ENCODE assay signal across 18 mouse cellular contexts in the genomic region with DNA sequence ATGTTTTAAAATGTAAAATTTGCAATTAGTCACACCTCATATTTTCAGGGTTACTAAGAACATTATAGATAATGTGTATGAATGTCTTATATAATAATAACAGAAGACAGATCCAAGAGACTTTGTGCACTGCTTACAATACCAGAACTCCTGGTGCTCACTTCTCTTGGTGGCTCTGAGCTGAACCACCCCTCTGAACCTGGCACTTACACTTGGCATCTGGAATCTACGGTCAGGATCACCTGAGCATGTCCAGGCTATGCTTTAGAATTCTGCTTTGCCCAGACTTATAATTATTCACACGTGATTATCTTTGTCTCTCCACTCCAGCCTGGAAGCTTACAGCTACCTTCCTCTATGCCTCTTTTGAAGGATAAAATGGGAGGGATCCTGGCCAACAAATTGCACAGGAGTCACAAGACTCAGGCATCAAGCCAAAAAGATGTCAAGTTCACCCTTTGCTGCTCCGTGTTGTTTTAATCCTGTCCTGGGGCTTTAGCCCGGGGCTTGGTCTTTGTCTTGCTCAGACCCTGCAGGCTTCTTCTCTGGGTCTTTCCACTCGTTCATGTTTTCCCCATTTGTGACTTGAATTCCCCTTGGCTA. TPM values are rescaled to one million over a fixed set of nuclear protein-coding genes. Genes with fewer than 3 reads are reported as not detected.
A peak's percentile ranks its signal among the peaks of the same experiment; 100 is the strongest.
DNase-seq lines count a peak whose midpoint lies in the region; ATAC-seq and TF ChIP-seq lines count a peak whose summit lies in the region.
"Had no signal": no experiment of that assay in that cellular context is flagged by ENCODE, and none has a peak within 500 bp of the region (broad histone marks: within the 10 kb centered on the region; RNA-seq: fewer than 3 reads in every experiment).

No protein-coding gene starts in this region.

- no peak for TF ChIP-seq POLR2A in kidney, adult 2 months (IDR thresholded peaks at IDR 0.05; ENCODE audit: low read depth, low read length)

- intact Hi-C loops in heart, postnatal 14 days (cut with DNase I) = no loop called here

- peak; percentile 43; the same call in 1 of the 2 replicates for ATAC-seq in heart, embryonic 15.5 days (replicated peaks; ENCODE audit: insufficient number of reproducible peaks, insufficient read depth, low FRiP score, low read depth)
- no peak for ATAC-seq in kidney, embryonic 14.5 days (ENCODE audit: low FRiP score, low TSS enrichment)
- no peak; the same call in 1 of the 2 replicates for ATAC-seq in midbrain, embryonic 16.5 days
- ATAC-seq: forebrain, embryonic 16.5 days; liver, postnatal 0 days had no signal

- no peaks in the 10 kb centered on the region for H3K36me3 ChIP-seq in heart, embryonic 15.5 days
- no peaks in the 10 kb centered on the region for H3K36me3 ChIP-seq in kidney, adult 2 months (ENCODE audit: control insufficient read depth, insufficient read depth, low read length)
- no peaks in the 10 kb centered on the region for H3K36me3 ChIP-seq in kidney, embryonic 14.5 days (ENCODE audit: control insufficient read depth, insufficient read depth, low read length)
- no peaks in the 10 kb centered on the region for H3K36me3 ChIP-seq in midbrain, embryonic 16.5 days (ENCODE audit: control insufficient read depth, insufficient read depth, low read length)

- peaks cover 8% of the 10 kb centered on the region for H3K4me1 ChIP-seq in heart, embryonic 15.5 days (replicated peaks)
- no peaks in the 10 kb centered on the region; the same call in 1 of the 2 replicates for H3K4me1 ChIP-seq in kidney, adult 2 months (ENCODE audit: control insufficient read depth, insufficient read depth, low read length)
- no peaks in the 10 kb centered on the region for H3K4me1 ChIP-seq in kidney, embryonic 14.5 days (ENCODE audit: control insufficient read depth, insufficient read depth, low read length)
- H3K4me1 ChIP-seq in midbrain, embryonic 16.5 days (ENCODE audit: control insufficient read depth, insufficient read depth, low read length) = peaks cover 14% of the 10 kb centered on the region

- no peaks in the 10 kb centered on the region for H3K27me3 ChIP-seq in heart, embryonic 15.5 days
- no peaks in the 10 kb centered on the region for H3K27me3 ChIP-seq in kidney, adult 2 months (replicated peaks; ENCODE audit: control insufficient read depth, insufficient read depth, low read length)
- H3K27me3 ChIP-seq in kidney, embryonic 14.5 days (ENCODE audit: control insufficient read depth, insufficient read depth, low read length) = no peaks in the 10 kb centered on the region
- no peaks in the 10 kb centered on the region for H3K27me3 ChIP-seq in midbrain, embryonic 16.5 days (ENCODE audit: control insufficient read depth, insufficient read depth, low read depth, low read length)

- 0 out of 2 replicates have a peak overlapping the region, but pooled peaks have one; percentile 6 for H3K4me2 ChIP-seq in heart, embryonic 15.5 days
- no peak overlapping the region for H3K4me2 ChIP-seq in kidney, embryonic 14.5 days (replicated peaks; ENCODE audit: low read depth, low read length)
- no peak overlapping the region for H3K4me2 ChIP-seq in midbrain, embryonic 16.5 days (ENCODE audit: low read length)

- H3K4me3 ChIP-seq in heart, embryonic 15.5 days = no peak overlapping the region
- H3K4me3 ChIP-seq in kidney, adult 2 months (ENCODE audit: insufficient read depth, low read depth, low read length) = no peak overlapping the region
- H3K4me3 ChIP-seq in kidney, embryonic 14.5 days (ENCODE audit: low read length) = no peak overlapping the region
- no peak overlapping the region for H3K4me3 ChIP-seq in midbrain, embryonic 16.5 days (ENCODE audit: low read depth, low read length)
- H3K4me3 ChIP-seq: erythroblast, embryonic 14.5 days had no signal

- 19% methylated on average over 5 of the region's 5 CpGs for WGBS in heart, embryonic 15.5 days
- 29% methylated on average over 5 of the region's 5 CpGs for WGBS in kidney, adult 2 months
- 63% methylated on average over 5 of the region's 5 CpGs for WGBS in kidney, embryonic 14.5 days
- 39% methylated on average over 5 of the region's 5 CpGs for WGBS in midbrain, embryonic 16.5 days

- H3K9ac ChIP-seq in heart, embryonic 15.5 days = no peak overlapping the region
- no peak overlapping the region for H3K9ac ChIP-seq in kidney, embryonic 14.5 days (ENCODE audit: low read depth, low read length)
- no peak overlapping the region for H3K9ac ChIP-seq in midbrain, embryonic 16.5 days (ENCODE audit: low read depth, low read length)
- H3K9ac ChIP-seq: liver, postnatal 0 days had no signal

- no peak for TF ChIP-seq CTCF in kidney, adult 2 months (conservative IDR thresholded peaks at IDR 0.05; ENCODE audit: insufficient read depth, insufficient read length, low read depth, low read length)

- no peaks in the 10 kb centered on the region for H3K9me3 ChIP-seq in heart, embryonic 15.5 days (replicated peaks)
- H3K9me3 ChIP-seq in kidney, embryonic 14.5 days (ENCODE audit: control insufficient read depth, low read length) = no peaks in the 10 kb centered on the region
- no peaks in the 10 kb centered on the region for H3K9me3 ChIP-seq in midbrain, embryonic 16.5 days (replicated peaks; ENCODE audit: control insufficient read depth, low read length, poor library complexity, severe bottlenecking)

- no peak for DNase-seq in heart, postnatal 14 days
- DNase-seq in kidney, adult 2 months = peak; percentile 71
- peak; percentile 54 for DNase-seq in kidney, adult 9 months
- no peak for DNase-seq in T-cell, adult 2 months (ENCODE audit: low spot score)
- DNase-seq: cerebellum, adult 8-10 months; embryo, embryonic 11 days; gastrocnemius, postnatal 14 days; liver, postnatal 0 days; right cerebral cortex, postnatal 14 days; thymus, adult 18-20 months had no signal

- 0 out of 2 replicates have a peak overlapping the region, but pooled peaks have one; percentile 42 for H3K27ac ChIP-seq in heart, embryonic 15.5 days
- H3K27ac ChIP-seq in kidney, adult 2 months (ENCODE audit: insufficient read depth, low read depth, low read length) = no peak overlapping the region
- H3K27ac ChIP-seq in kidney, embryonic 14.5 days (ENCODE audit: low read depth, low read length) = no peak overlapping the region
- H3K27ac ChIP-seq in midbrain, embryonic 16.5 days (ENCODE audit: low read length) = peak overlapping the region; percentile 43
- H3K27ac ChIP-seq: macrophage had no signal

RNA-seq across cellular contexts. Expression of a gene that starts 51.8 kb away (rescaled TPM):
- 1.5 and 1.6 TPM in 2 replicates for polyA plus RNA-seq in heart, embryonic 15.5 days (2015; fragmentation: Nextera tagmentation; extraction: Ambion mirVana)
- total RNA-seq in heart, postnatal 14 days (2021) = 1 to 10 TPM in 1 of 2 experiments, under 1 TPM in 1; 0.78 to 1.2 TPM
- polyA plus RNA-seq in kidney, adult 2 months (2012; rRNA removed) = 9.4 and 10.8 TPM in 2 replicates
- 0.41 and 0.74 TPM in 2 replicates for polyA plus RNA-seq in kidney, embryonic 14.5 days (2014; fragmentation: Nextera tagmentation; extraction: Ambion mirVana)
- polyA plus RNA-seq in midbrain, embryonic 16.5 days (2015; fragmentation: Nextera tagmentation; extraction: Ambion mirVana) = 0.43 and 0.67 TPM in 2 replicates
- total RNA-seq: gastrocnemius, postnatal 14 days; hematopoietic stem cell, adult 5-6 weeks; MEL had no signal
- polyA plus RNA-seq: erythroblast, embryonic 14.5 days; macrophage had no signal

Comparison
In these comparisons a context has a peak if more than half of its experiments do, and no peak if none do; other contexts are left out.
1. H3K27ac ChIP-seq: peak in heart, embryonic 15.5 days (single experiment) and midbrain, embryonic 16.5 days (single experiment); none in kidney, adult 2 months (single experiment) and kidney, embryonic 14.5 days (single experiment).
2. DNase-seq: peak in kidney, adult 2 months (single experiment) and kidney, adult 9 months (single experiment); none in heart, postnatal 14 days (0 of 2) and T-cell, adult 2 months (single experiment).